8 mouse cellular contexts compared by ENCODE assay signal in genomic region chr14:21741786-21742185, GRCm38 (mm10). TPM values are rescaled to one million over a fixed set of nuclear protein-coding genes. Genes with fewer than 3 reads are reported as not detected.
A peak's percentile ranks its signal among the peaks of the same experiment; 100 is the strongest.
DNase-seq lines count a peak whose midpoint lies in the region; ATAC-seq and TF ChIP-seq lines count a peak whose summit lies in the region.

No protein-coding gene starts in this region.

- H3K4me3 ChIP-seq in hindbrain, embryonic 10.5 days: no peak overlapping the region
- no peak overlapping the region for H3K4me3 ChIP-seq in lung, embryonic 15.5 days
- no peak overlapping the region for H3K4me3 ChIP-seq in thymus, adult 2 months (ENCODE audit: control insufficient read depth, insufficient read depth, low read length)

- WGBS in hindbrain, embryonic 10.5 days: 12% methylated on average over 4 of the region's 4 CpGs
- WGBS in lung, embryonic 15.5 days: 13% methylated on average over 4 of the region's 4 CpGs
- 30% methylated on average over 4 of the region's 4 CpGs for WGBS in thymus, adult 2 months

- H3K4me1 ChIP-seq in hindbrain, embryonic 10.5 days (replicated peaks): 0 out of 2 replicates have a peak, but pooled peaks cover 2% of the 10 kb centered on the region
- H3K4me1 ChIP-seq in lung, embryonic 15.5 days: 0 out of 2 replicates have a peak, but pooled peaks cover under 1% of the 10 kb centered on the region
- no peaks in the 10 kb centered on the region for H3K4me1 ChIP-seq in thymus, adult 2 months (replicated peaks; ENCODE audit: control insufficient read depth, insufficient read depth, low read length)

- H3K36me3 ChIP-seq in hindbrain, embryonic 10.5 days: no peaks in the 10 kb centered on the region
- no peaks in the 10 kb centered on the region for H3K36me3 ChIP-seq in lung, embryonic 15.5 days
- H3K36me3 ChIP-seq in thymus, adult 2 months (ENCODE audit: control insufficient read depth, insufficient read depth, low read length): no peaks in the 10 kb centered on the region

- no peak overlapping the region for H3K27ac ChIP-seq in hindbrain, embryonic 10.5 days
- no peak overlapping the region for H3K27ac ChIP-seq in lung, embryonic 15.5 days
- H3K27ac ChIP-seq in thymus, adult 2 months (ENCODE audit: control insufficient read depth, insufficient read depth, low read length): no peak overlapping the region

- no peak overlapping the region for H3K4me2 ChIP-seq in lung, embryonic 15.5 days

- H3K9ac ChIP-seq in lung, embryonic 15.5 days: no peak overlapping the region

- no peak for TF ChIP-seq POLR2A in thymus, adult 2 months (IDR thresholded peaks at IDR 0.05; ENCODE audit: control insufficient read depth, extremely low read depth, insufficient read depth, low read length, poor library complexity)

- peak; percentile 94 for TF ChIP-seq CTCF in thymus, adult 2 months (IDR thresholded peaks at IDR 0.05; ENCODE audit: borderline replicate concordance, control insufficient read depth, extremely low read depth, insufficient read depth, low read length, poor library complexity)

- peak; percentile 87 for ATAC-seq in frontal cortex, adult (ENCODE audit: low TSS enrichment)
- peak; percentile 61; the same call in 1 of the 2 replicates for ATAC-seq in lung, embryonic 15.5 days (ENCODE audit: borderline replicate concordance, extremely low read depth, low FRiP score, low TSS enrichment)

- 0 out of 2 replicates have a peak, but pooled peaks cover 8% of the 10 kb centered on the region for H3K27me3 ChIP-seq in hindbrain, embryonic 10.5 days (ENCODE audit: insufficient read depth, poor library complexity, severe bottlenecking)
- H3K27me3 ChIP-seq in lung, embryonic 15.5 days: 0 out of 2 replicates have a peak, but pooled peaks cover 5% of the 10 kb centered on the region
- no peaks in the 10 kb centered on the region for H3K27me3 ChIP-seq in thymus, adult 2 months (ENCODE audit: control insufficient read depth, insufficient read depth, low read length)

- peak; percentile 62 for DNase-seq in Muller cell, postnatal 12 days (ENCODE audit: inconsistent ontology term)
- DNase-seq in cerebellum, adult 9-10 months: peak; percentile 81
- DNase-seq in hindbrain, embryonic 10.5 days (ENCODE audit: low spot score): peak; percentile 87
- DNase-seq in layer of hippocampus, adult 8-10 months (ENCODE audit: low spot score in 2 of 2): peak; percentile 58 to 83
- DNase-seq in ovary, adult 18-20 months (ENCODE audit: low spot score): peak; percentile 47
- peak; percentile 73 for DNase-seq in thymus, adult 2 months

- no peaks in the 10 kb centered on the region for H3K9me3 ChIP-seq in hindbrain, embryonic 10.5 days
- H3K9me3 ChIP-seq in lung, embryonic 15.5 days: no peaks in the 10 kb centered on the region

RNA-seq across cellular contexts. Expression of gene Samd8, which starts 8.5 kb away (rescaled TPM):
- 10.9 and 11.3 TPM in 2 replicates for polyA plus RNA-seq in hindbrain, embryonic 10.5 days (2016; fragmentation: Nextera tagmentation; extraction: Ambion mirVana)
- 10 to 100 TPM; 70.0 to 85.8 (median 81.0) TPM for total RNA-seq in layer of hippocampus, adult 8-10 months (2022)
- polyA plus RNA-seq in lung, embryonic 15.5 days (2015; fragmentation: Nextera tagmentation; extraction: Ambion mirVana): 8.2 and 9.4 TPM in 2 replicates
- 12.1 and 13.3 TPM in 2 replicates for polyA plus RNA-seq in thymus, adult 2 months (2012; rRNA removed)

RNA-seq across cellular contexts. Expression of gene Dusp13, which starts 9.2 kb away (rescaled TPM):
- polyA plus RNA-seq in hindbrain, embryonic 10.5 days (2016; fragmentation: Nextera tagmentation; extraction: Ambion mirVana): not detected in 2 replicates
- 1 to 10 TPM in 1 of 4 experiments, under 1 TPM in 2, not detected in 1; 0.37 to 1.1 (median 0.67) TPM for total RNA-seq in layer of hippocampus, adult 8-10 months (2022)
- not detected in 2 replicates for polyA plus RNA-seq in lung, embryonic 15.5 days (2015; fragmentation: Nextera tagmentation; extraction: Ambion mirVana)
- polyA plus RNA-seq in thymus, adult 2 months (2012; rRNA removed): 0.20 and 0.75 TPM in 2 replicates

RNA-seq across cellular contexts. Expression of gene Dupd1, which starts 27.4 kb away (rescaled TPM):
- polyA plus RNA-seq in hindbrain, embryonic 10.5 days (2016; fragmentation: Nextera tagmentation; extraction: Ambion mirVana): 0.14 and 0.22 TPM in 2 replicates
- under 1 TPM in 2 of 4 experiments, not detected in 2; 0.30 to 0.34 TPM for total RNA-seq in layer of hippocampus, adult 8-10 months (2022)
- polyA plus RNA-seq in lung, embryonic 15.5 days (2015; fragmentation: Nextera tagmentation; extraction: Ambion mirVana): not detected in 2 replicates
- 0.24 TPM in 1 of 2 replicates, not detected in the other for polyA plus RNA-seq in thymus, adult 2 months (2012; rRNA removed)
